Mouse (Mus musculus): ENCODE measurements around the gene Ubr2.

GRCm38 (mm10) chr17:46960216-46960615 lies 50.1 kb downstream of the Ubr2 start:
- TF ChIP-seq CTCF (IDR thresholded peaks at IDR 0.05; ENCODE audit: extremely low read depth, insufficient read depth, low read length) (no peak), POLR2A (IDR thresholded peaks at IDR 0.05; ENCODE audit: extremely low read depth, insufficient read depth, low read length) (no peak)

Data from cortical plate, adult 2 months (tissue).